Mouse (Mus musculus) hindbrain, embryonic 14.5 days (tissue): ENCODE data around the gene Sbsn. TPM values are rescaled to one million over a fixed set of nuclear protein-coding genes. Genes with fewer than 3 reads are reported as not detected.

ENCODE experiments used
- ATAC-seq: fragments of 200-750 bp; cut with Nextera tagmentation; 2 replicates; pipeline ENCODE4 v1.8.0; 2017; ENCODE audit warnings: moderate number of reproducible peaks, mild to moderate bottlenecking, moderate TSS enrichment, moderate library complexity; ENCODE audit not compliant: low FRiP score
- DNase-seq: peaks from one replicate; pipeline ENCODE4 v3.0.0-alpha.2; 2015; ENCODE audit warnings: low spot score
- H3K27ac ChIP-seq: fragments of 300-500 bp; sonication (generic); 2 replicates; pipeline ENCODE4 v1.5.1; 2014; ENCODE audit warnings: mild to moderate bottlenecking, moderate library complexity
- H3K27me3 ChIP-seq: fragments of 300-500 bp; sonication (generic); 2 replicates; pipeline ENCODE4 v1.6.1; 2014; ENCODE audit warnings: mild to moderate bottlenecking, low read length, mixed read lengths; ENCODE audit not compliant: control insufficient read depth, insufficient read depth
- H3K36me3 ChIP-seq: fragments of 300-500 bp; sonication (generic); replicated peaks from 2 replicates; pipeline ENCODE4 v1.6.1; 2014; ENCODE audit not compliant: control insufficient read depth, insufficient read depth
- H3K4me1 ChIP-seq: fragments of 300-500 bp; sonication (generic); replicated peaks from 2 replicates; pipeline ENCODE4 v1.6.1; 2014; ENCODE audit warnings: antibody characterized with exemption, low read length, mixed read lengths; ENCODE audit not compliant: control insufficient read depth, insufficient read depth
- H3K4me2 ChIP-seq: fragments of 300-500 bp; sonication (generic); replicated peaks from 2 replicates; pipeline ENCODE4 v1.6.1; 2014; ENCODE audit warnings: mild to moderate bottlenecking, moderate library complexity
- H3K4me3 ChIP-seq: fragments of 300-500 bp; sonication (generic); replicated peaks from 2 replicates; pipeline ENCODE4 v1.5.1; 2014; ENCODE audit warnings: mild to moderate bottlenecking, low read length
- H3K9ac ChIP-seq: fragments of 300-500 bp; sonication (generic); 2 replicates; pipeline ENCODE4 v1.6.1; 2014
- H3K9me3 ChIP-seq: fragments of 300-500 bp; sonication (generic); 2 replicates; pipeline ENCODE4 v1.6.1; 2016; ENCODE audit warnings: low read length; ENCODE audit not compliant: control insufficient read depth
- WGBS: fragments of 180-500 bp; shearing (Covaris S2); extraction: QIAGEN DNeasy Blood & Tissue Kit; methylation state at CpG from one replicate; pipeline ENCODE4 v1.1.7; 2014; 5-methylcytosine and 5-hydroxymethylcytosine counted together
- polyA plus RNA-seq: library from polyadenylated mRNA; unstranded; fragments of >200 nt; fragmentation: Nextera tagmentation; extraction: Ambion mirVana; gene quantifications from 2 replicates; pipeline ENCODE4 v1.2.1, GENCODE M21; 2014

Gene Sbsn
- polyA plus RNA-seq: 0.65 and 2.1 TPM in 2 replicates

- ATAC-seq: no peak
- 68% methylated on average over 5 of the region's 5 CpGs for WGBS
- Histone ChIP-seq H3K4me1 (no peaks in the 10 kb centered on the region), H3K36me3 (peaks cover 20% of the 10 kb centered on the region), H3K4me2 (no peak within 1 kb of the TSS), H3K4me3 (no peak within 1 kb of the TSS), H3K9ac (no peak within 1 kb of the TSS), H3K9me3 (peaks cover 9% of the 10 kb centered on the region; the same call in 1 of the 2 replicates), H3K27ac (no peak within 1 kb of the TSS), H3K27me3 (no peaks in the 10 kb centered on the region)
- DNase-seq: no peak
Measured at GRCm38 (mm10) chr7:30751086-30751669, at the start of gene Sbsn. Sbsn (plus strand) TSS chr7:30751471.

DNA sequence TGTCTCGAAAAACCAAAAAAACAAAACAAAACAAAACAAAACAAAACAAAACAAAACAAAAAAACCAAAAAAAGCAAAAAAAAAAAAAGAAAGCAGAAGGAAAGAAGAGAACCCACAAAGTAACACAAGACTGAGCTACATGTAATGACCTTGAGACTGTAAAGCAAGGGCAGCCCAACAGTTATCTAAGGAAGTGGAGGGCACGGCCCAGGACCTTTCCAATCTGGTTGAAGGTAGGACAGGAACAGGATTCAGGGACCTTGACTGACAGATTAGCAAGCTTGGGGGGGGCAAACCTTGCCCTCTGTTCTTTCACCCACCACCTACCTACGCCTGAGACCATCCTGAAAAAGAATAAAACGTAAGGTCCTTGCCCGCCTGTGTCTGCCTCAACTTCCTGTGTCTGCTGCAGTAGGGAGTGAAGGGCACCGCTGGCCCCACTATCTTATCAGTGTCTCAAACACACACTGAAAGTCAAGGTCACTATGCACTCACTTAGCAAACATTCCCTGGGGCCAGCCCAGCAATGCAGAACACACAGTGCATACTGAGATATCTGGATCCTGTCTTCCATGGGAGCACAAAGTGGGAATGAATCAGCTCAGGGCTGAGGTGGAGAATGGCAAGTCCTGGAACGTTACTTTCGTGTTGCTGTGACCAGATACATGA is 44.9 kb upstream of the Sbsn start:
- no peak overlapping the region for H3K4me3 ChIP-seq
- WGBS: 89% methylated on average over 8 of the region's 8 CpGs
- ATAC-seq: no peak
- H3K4me1 ChIP-seq: no peaks in the 10 kb centered on the region
- no peak overlapping the region for H3K9ac ChIP-seq
- no peak overlapping the region for H3K4me2 ChIP-seq
- H3K27ac ChIP-seq: no peak overlapping the region
- no peaks in the 10 kb centered on the region for H3K9me3 ChIP-seq
- no peaks in the 10 kb centered on the region for H3K36me3 ChIP-seq
- H3K27me3 ChIP-seq: no peaks in the 10 kb centered on the region
- DNase-seq: no peak

GRCm38 (mm10) chr7:30707441-30707840 is 43.8 kb upstream of the Sbsn start:
- H3K27ac ChIP-seq: no peak overlapping the region
- H3K27me3 ChIP-seq: no peaks in the 10 kb centered on the region
- WGBS: 86% methylated on average over 1 of the region's 1 CpGs
- no peaks in the 10 kb centered on the region for H3K4me1 ChIP-seq
- ATAC-seq (no peak), DNase-seq (no peak)
- no peaks in the 10 kb centered on the region for H3K36me3 ChIP-seq
- H3K4me3 ChIP-seq: no peak overlapping the region
- no peak overlapping the region for H3K9ac ChIP-seq
- H3K9me3 ChIP-seq: no peaks in the 10 kb centered on the region
- H3K4me2 ChIP-seq: no peak overlapping the region

GRCm38 (mm10) chr7:30711942-30712341 is 39.3 kb upstream of the Sbsn start, which contains the start of gene Atp4a:
Atp4a (plus strand) TSS chr7:30712209.
- Histone ChIP-seq H3K4me1 (0 out of 2 replicates have a peak, but pooled peaks cover under 1% of the 10 kb centered on the region), H3K27ac (no peak within 1 kb of the TSS), H3K9me3 (no peaks in the 10 kb centered on the region), H3K4me3 (no peak within 1 kb of the TSS), H3K4me2 (no peak within 1 kb of the TSS), H3K27me3 (peaks cover 6% of the 10 kb centered on the region; the same call in 1 of the 2 replicates), H3K36me3 (no peaks in the 10 kb centered on the region), H3K9ac (no peak within 1 kb of the TSS)
- ATAC-seq: no peak
- DNase-seq: no peak
- 83% methylated on average over 3 of the region's 3 CpGs for WGBS

GRCm38 (mm10) chr7:30717006-30717715 is 34.1 kb upstream of the Sbsn start:
- H3K9ac ChIP-seq: peak overlapping the region; percentile 9
- WGBS: 4% methylated on average over 43 of the region's 43 CpGs
- H3K36me3 ChIP-seq: no peaks in the 10 kb centered on the region
- H3K27me3 ChIP-seq: peaks cover 13% of the 10 kb centered on the region; the same call in 1 of the 2 replicates
- H3K4me2 ChIP-seq: peak overlapping the region; percentile 47
- peak overlapping the region; percentile 21 for H3K4me3 ChIP-seq
- peak; percentile 93 for ATAC-seq
- H3K4me1 ChIP-seq: 0 out of 2 replicates have a peak, but pooled peaks cover 4% of the 10 kb centered on the region
- no peak overlapping the region for H3K27ac ChIP-seq
- peak; percentile 64 for DNase-seq
- no peaks in the 10 kb centered on the region for H3K9me3 ChIP-seq

- peak overlapping the region; percentile 9 for H3K9ac ChIP-seq
- DNase-seq (no peak), ATAC-seq (peak; percentile 58; the same call in 1 of the 2 replicates)
- H3K27me3 ChIP-seq: peaks cover 13% of the 10 kb centered on the region; the same call in 1 of the 2 replicates
- 0 out of 2 replicates have a peak, but pooled peaks cover 4% of the 10 kb centered on the region for H3K4me1 ChIP-seq
- H3K9me3 ChIP-seq: no peaks in the 10 kb centered on the region
- no peaks in the 10 kb centered on the region for H3K36me3 ChIP-seq
- no peak overlapping the region for H3K27ac ChIP-seq
- WGBS: 11% methylated on average over 14 of the region's 14 CpGs
- H3K4me3 ChIP-seq: peak overlapping the region; percentile 21
- peak overlapping the region; percentile 47 for H3K4me2 ChIP-seq
Measured at GRCm38 (mm10) chr7:30717716-30718046, 33.6 kb upstream of the Sbsn start.

DNA sequence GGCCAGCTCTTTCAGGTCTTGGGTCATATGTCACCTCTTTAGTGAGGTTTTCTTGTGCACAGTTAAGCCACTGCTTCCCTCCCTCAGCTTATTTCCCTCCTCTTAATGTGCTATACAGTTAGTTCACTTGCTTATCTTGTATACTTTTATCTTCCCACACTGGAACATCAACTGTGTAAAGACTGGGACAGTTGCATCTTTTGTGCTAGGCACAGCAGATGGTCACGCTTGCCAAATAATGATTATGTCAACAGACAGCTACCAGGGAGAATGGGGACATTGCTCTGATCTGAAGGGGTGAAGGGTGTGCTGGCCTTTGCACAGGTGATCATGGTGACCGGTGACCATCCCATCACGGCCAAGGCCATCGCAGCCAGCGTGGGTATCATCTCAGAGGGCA is 31.6 kb upstream of the Sbsn start:
- Histone ChIP-seq H3K4me1 (0 out of 2 replicates have a peak, but pooled peaks cover 4% of the 10 kb centered on the region), H3K9me3 (no peaks in the 10 kb centered on the region), H3K27ac (no peak overlapping the region), H3K4me2 (no peak overlapping the region), H3K36me3 (no peaks in the 10 kb centered on the region), H3K4me3 (no peak overlapping the region), H3K27me3 (peaks cover 13% of the 10 kb centered on the region; the same call in 1 of the 2 replicates), H3K9ac (no peak overlapping the region)
- ATAC-seq: no peak
- WGBS: 90% methylated on average over 5 of the region's 5 CpGs
- DNase-seq: no peak

- Histone ChIP-seq H3K9me3 (no peaks in the 10 kb centered on the region), H3K27me3 (peaks cover 12% of the 10 kb centered on the region; the same call in 1 of the 2 replicates), H3K36me3 (no peaks in the 10 kb centered on the region), H3K9ac (no peak overlapping the region), H3K4me1 (0 out of 2 replicates have a peak, but pooled peaks cover 4% of the 10 kb centered on the region), H3K27ac (no peak overlapping the region), H3K4me3 (no peak overlapping the region), H3K4me2 (no peak overlapping the region)
- ATAC-seq: no peak
- 52% methylated on average over 7 of the region's 7 CpGs for WGBS
- DNase-seq: no peak
Measured at GRCm38 (mm10) chr7:30721286-30721685, 30.0 kb upstream of the Sbsn start.

- Histone ChIP-seq H3K27me3 (no peaks in the 10 kb centered on the region), H3K4me2 (no peak overlapping the region), H3K9me3 (no peaks in the 10 kb centered on the region), H3K4me1 (peaks cover 6% of the 10 kb centered on the region), H3K9ac (no peak overlapping the region), H3K4me3 (no peak overlapping the region), H3K36me3 (peaks cover 9% of the 10 kb centered on the region), H3K27ac (no peak overlapping the region)
- DNase-seq: no peak
- no peak for ATAC-seq
- WGBS: 70% methylated on average over 6 of the region's 6 CpGs
Measured at GRCm38 (mm10) chr7:30723274-30723953, 27.9 kb upstream of the Sbsn start.
